Mouse (Mus musculus): ENCODE measurements around the gene Aste1.

Gene Aste1

GRCm38 (mm10) chr9:105395218-105395627 is at the start of gene Aste1, which contains the start of gene Nek11:
Gene Aste1 (plus strand): TSS chr9:105395392.
Gene Nek11 (minus strand): TSS chr9:105395524.
- DNase-seq (ENCODE audit: low read depth) = peak; percentile 86

- no peak for DNase-seq (ENCODE audit: low read depth)
These were observed 46.8 kb upstream of the Aste1 start for GRCm38 (mm10) chr9:105348242-105349031.

- no peak for DNase-seq (ENCODE audit: low read depth)
These were observed 46.2 kb upstream of the Aste1 start for GRCm38 (mm10) chr9:105349034-105349433.

- no peak for DNase-seq (ENCODE audit: low read depth)
These were observed 33.0 kb upstream of the Aste1 start for GRCm38 (mm10) chr9:105362181-105362580.

GRCm38 (mm10) chr9:105363520-105364231 is 31.5 kb upstream of the Aste1 start:
- no peak for DNase-seq (ENCODE audit: low read depth)

- no peak for DNase-seq (ENCODE audit: low read depth)
These were observed 29.0 kb upstream of the Aste1 start for GRCm38 (mm10) chr9:105366199-105366598.

GRCm38 (mm10) chr9:105368605-105369004 is 26.6 kb upstream of the Aste1 start:
- DNase-seq (ENCODE audit: low read depth) = no peak

- no peak for DNase-seq (ENCODE audit: low read depth)
These were observed 20.8 kb upstream of the Aste1 start for GRCm38 (mm10) chr9:105374361-105374760.

- DNase-seq (ENCODE audit: low read depth) = no peak
These were observed 18.8 kb upstream of the Aste1 start for GRCm38 (mm10) chr9:105376411-105376810.

- DNase-seq (ENCODE audit: low read depth) = no peak
These were observed 18.1 kb upstream of the Aste1 start for GRCm38 (mm10) chr9:105376954-105377530.

GRCm38 (mm10) chr9:105377622-105378021 is 17.6 kb upstream of the Aste1 start:
- DNase-seq (ENCODE audit: low read depth) = no peak

- no peak for DNase-seq (ENCODE audit: low read depth)
These were observed 15.6 kb upstream of the Aste1 start for GRCm38 (mm10) chr9:105379533-105380145.

- no peak for DNase-seq (ENCODE audit: low read depth)
These were observed 7.8 kb upstream of the Aste1 start for GRCm38 (mm10) chr9:105387403-105387802.

- peak; percentile 10 for DNase-seq (ENCODE audit: low read depth)
These were observed 5.9 kb upstream of the Aste1 start for GRCm38 (mm10) chr9:105389289-105389688.

- DNase-seq (ENCODE audit: low read depth) = no peak
These were observed 4.6 kb upstream of the Aste1 start for GRCm38 (mm10) chr9:105390616-105391015.

- no peak for DNase-seq (ENCODE audit: low read depth)
These were observed 472 bp upstream of the Aste1 start for GRCm38 (mm10) chr9:105394720-105395119.

- DNase-seq (ENCODE audit: low read depth) = no peak
These were observed 13.4 kb downstream of the Aste1 start for GRCm38 (mm10) chr9:105408549-105408948.

GRCm38 (mm10) chr9:105459032-105459431 is 63.8 kb downstream of the Aste1 start:
- no peak for DNase-seq (ENCODE audit: low read depth)

- peak; percentile 30 for DNase-seq (ENCODE audit: low read depth)
These were observed 66.3 kb downstream of the Aste1 start for GRCm38 (mm10) chr9:105461496-105461895.

Measured in fibroblast of lung, adult 2 months (primary cell).